Mouse (Mus musculus): ENCODE results near the gene Samd14. TPM values are rescaled to one million over a fixed set of nuclear protein-coding genes. Genes with fewer than 3 reads are reported as not detected.
A peak's percentile ranks its signal among the peaks of the same experiment; 100 is the strongest.

Gene Samd14
- total RNA-seq, 2 experiments from 2014 or later = 48.4 to 49.1 TPM

GRCm38 (mm10) chr11:94988780-94989561 is 20.7 kb upstream of the Samd14 start:
- no peak for DNase-seq (ENCODE audit: extremely low spot score in 1 of 2, low spot score in 1 of 2)

GRCm38 (mm10) chr11:94989562-94990017 is 20.1 kb upstream of the Samd14 start:
- DNase-seq (ENCODE audit: extremely low spot score in 1 of 2, low spot score in 1 of 2) = peak in 1 of 2 experiments; percentile 74

- DNase-seq (ENCODE audit: extremely low spot score in 1 of 2, low spot score in 1 of 2) = no peak
Measured at GRCm38 (mm10) chr11:94990102-94990748, 19.5 kb upstream of the Samd14 start.

GRCm38 (mm10) chr11:94990749-94991577 is 18.7 kb upstream of the Samd14 start, which contains the start of gene Ppp1r9b:
Gene Ppp1r9b, plus strand, starts transcription at chr11:94991035.
- peak; percentile 82 to 87 for DNase-seq (ENCODE audit: extremely low spot score in 1 of 2, low spot score in 1 of 2)

- no peak for DNase-seq (ENCODE audit: extremely low spot score in 1 of 2, low spot score in 1 of 2)
Measured at GRCm38 (mm10) chr11:94991641-94992479, 17.8 kb upstream of the Samd14 start.

GRCm38 (mm10) chr11:94992480-94992753 is 17.3 kb upstream of the Samd14 start:
- DNase-seq (ENCODE audit: extremely low spot score in 1 of 2, low spot score in 1 of 2) = no peak

- DNase-seq (ENCODE audit: extremely low spot score in 1 of 2, low spot score in 1 of 2) = peak in 1 of 2 experiments; percentile 26
Measured at GRCm38 (mm10) chr11:94992754-94993606, 16.7 kb upstream of the Samd14 start.

- DNase-seq (ENCODE audit: extremely low spot score in 1 of 2, low spot score in 1 of 2) = no peak
Measured at GRCm38 (mm10) chr11:94994208-94994814, 15.4 kb upstream of the Samd14 start.

GRCm38 (mm10) chr11:94994947-94995772 is 14.5 kb upstream of the Samd14 start:
- no peak for DNase-seq (ENCODE audit: extremely low spot score in 1 of 2, low spot score in 1 of 2)

GRCm38 (mm10) chr11:94996101-94996500 is 13.6 kb upstream of the Samd14 start:
- no peak for DNase-seq (ENCODE audit: extremely low spot score in 1 of 2, low spot score in 1 of 2)

GRCm38 (mm10) chr11:94996984-94997383 is 12.7 kb upstream of the Samd14 start:
- no peak for DNase-seq (ENCODE audit: extremely low spot score in 1 of 2, low spot score in 1 of 2)

GRCm38 (mm10) chr11:94997596-94997995 is 12.1 kb upstream of the Samd14 start:
- DNase-seq (ENCODE audit: extremely low spot score in 1 of 2, low spot score in 1 of 2) = no peak

- peak in 1 of 2 experiments; percentile 68 for DNase-seq (ENCODE audit: extremely low spot score in 1 of 2, low spot score in 1 of 2)
Measured at GRCm38 (mm10) chr11:94998041-94998531, 11.6 kb upstream of the Samd14 start.

- no peak for DNase-seq (ENCODE audit: extremely low spot score in 1 of 2, low spot score in 1 of 2)
Measured at GRCm38 (mm10) chr11:95000128-95000527, 9.6 kb upstream of the Samd14 start.

GRCm38 (mm10) chr11:95000548-95000947 is 9.1 kb upstream of the Samd14 start:
- DNase-seq (ENCODE audit: extremely low spot score in 1 of 2, low spot score in 1 of 2) = no peak

GRCm38 (mm10) chr11:95001058-95001457 is 8.6 kb upstream of the Samd14 start:
- DNase-seq (ENCODE audit: extremely low spot score in 1 of 2, low spot score in 1 of 2) = peak in 1 of 2 experiments; percentile 67

GRCm38 (mm10) chr11:95001584-95002347 is 7.9 kb upstream of the Samd14 start:
- DNase-seq (ENCODE audit: extremely low spot score in 1 of 2, low spot score in 1 of 2) = no peak

All from layer of hippocampus, postnatal 25 days (tissue).